Mouse (Mus musculus) heart, embryonic 11.5 days (tissue): ENCODE results near the gene Enpp7. TPM values are rescaled to one million over a fixed set of nuclear protein-coding genes. Genes with fewer than 3 reads are reported as not detected.

Experiments
- ATAC-seq: fragments of 200-750 bp; cut with Nextera tagmentation; replicated peaks from 2 replicates; pipeline ENCODE4 v1.8.0; 2017; ENCODE audit warnings: moderate library complexity; ENCODE audit not compliant: insufficient number of reproducible peaks, low FRiP score, low TSS enrichment
- H3K27ac ChIP-seq: fragments of 300-500 bp; sonication (generic); 2 replicates; pipeline ENCODE4 v1.5.1; 2014; ENCODE audit warnings: mild to moderate bottlenecking, low read depth, low read length
- H3K27me3 ChIP-seq: fragments of 300-500 bp; sonication (generic); 2 replicates; pipeline ENCODE4 v1.6.1; 2014; ENCODE audit warnings: mild to moderate bottlenecking, low read length, mixed read lengths; ENCODE audit not compliant: control insufficient read depth, insufficient read depth
- H3K36me3 ChIP-seq: fragments of 300-500 bp; sonication (generic); 2 replicates; pipeline ENCODE4 v1.6.1; 2014; ENCODE audit warnings: mild to moderate bottlenecking, low read length, moderate library complexity, mixed read lengths; ENCODE audit not compliant: control insufficient read depth, insufficient read depth
- H3K4me1 ChIP-seq: fragments of 300-500 bp; sonication (generic); 2 replicates; pipeline ENCODE4 v1.6.1; 2014; ENCODE audit warnings: low read length; ENCODE audit not compliant: control insufficient read depth, insufficient read depth
- H3K4me2 ChIP-seq: fragments of 300-500 bp; sonication (generic); 2 replicates; pipeline ENCODE4 v1.6.1; 2014; ENCODE audit warnings: mild to moderate bottlenecking, moderate library complexity
- H3K4me3 ChIP-seq: fragments of 300-500 bp; sonication (generic); 2 replicates; pipeline ENCODE4 v1.5.1; 2014; ENCODE audit warnings: low read depth, low read length
- H3K9ac ChIP-seq: fragments of 300-500 bp; sonication (generic); 2 replicates; pipeline ENCODE4 v1.6.1; 2014; ENCODE audit warnings: mild to moderate bottlenecking, low read depth, low read length, moderate library complexity
- H3K9me3 ChIP-seq: fragments of 300-500 bp; sonication (generic); replicated peaks from 2 replicates; pipeline ENCODE4 v1.6.1; 2016; ENCODE audit warnings: low read length; ENCODE audit not compliant: control insufficient read depth
- WGBS: fragments of 180-500 bp; shearing (Covaris S2); extraction: QIAGEN DNeasy Blood & Tissue Kit; methylation state at CpG from one replicate; pipeline ENCODE4 v1.1.7; 2014; ENCODE audit not compliant: insufficient replicate concordance; 5-methylcytosine and 5-hydroxymethylcytosine counted together
- polyA plus RNA-seq: library from polyadenylated mRNA; unstranded; fragments of >200 nt; fragmentation: Nextera tagmentation; extraction: Ambion mirVana; gene quantifications from 2 replicates; pipeline ENCODE4 v1.2.1, GENCODE M21; 2014

The Enpp7 gene
- polyA plus RNA-seq, 1 experiment from 2014 or later = not detected

- H3K27ac ChIP-seq = no peak overlapping the region
- H3K27me3 ChIP-seq = peaks cover 9% of the 10 kb centered on the region
- no peak overlapping the region for H3K4me3 ChIP-seq
- H3K9ac ChIP-seq = no peak overlapping the region
- no peak for ATAC-seq
- WGBS = 81% methylated on average over 5 of the region's 5 CpGs
- H3K9me3 ChIP-seq = no peaks in the 10 kb centered on the region
- no peaks in the 10 kb centered on the region for H3K36me3 ChIP-seq
- no peak overlapping the region for H3K4me2 ChIP-seq
- no peaks in the 10 kb centered on the region for H3K4me1 ChIP-seq
These were observed 24.1 kb upstream of the Enpp7 start for GRCm38 (mm10) chr11:118963926-118964325.

DNA sequence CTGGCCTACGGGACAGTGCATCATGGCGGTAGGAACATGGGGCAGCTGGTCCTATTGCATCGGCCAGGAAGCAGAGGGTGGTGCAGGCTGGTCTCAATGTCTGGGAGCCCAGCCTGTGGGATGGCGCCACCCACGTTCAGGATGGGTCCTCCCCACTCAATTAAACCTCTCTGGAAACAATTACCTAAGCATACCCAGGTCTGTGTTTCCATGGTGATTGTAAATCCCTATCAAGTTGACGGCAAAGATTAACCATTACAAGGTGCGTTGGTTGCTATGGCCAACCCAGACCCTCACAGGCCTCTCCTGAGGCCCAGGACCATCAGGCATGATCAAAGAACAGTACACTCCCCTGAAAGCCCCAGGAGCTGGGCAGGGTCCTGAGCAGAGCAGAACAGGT is 22.9 kb upstream of the Enpp7 start:
- no peaks in the 10 kb centered on the region for H3K4me1 ChIP-seq
- no peak overlapping the region for H3K4me2 ChIP-seq
- H3K36me3 ChIP-seq = no peaks in the 10 kb centered on the region
- no peak for ATAC-seq
- H3K4me3 ChIP-seq = no peak overlapping the region
- H3K9me3 ChIP-seq = no peaks in the 10 kb centered on the region
- H3K9ac ChIP-seq = no peak overlapping the region
- no peak overlapping the region for H3K27ac ChIP-seq
- H3K27me3 ChIP-seq = peaks cover 11% of the 10 kb centered on the region
- 59% methylated on average over 7 of the region's 7 CpGs for WGBS

DNA sequence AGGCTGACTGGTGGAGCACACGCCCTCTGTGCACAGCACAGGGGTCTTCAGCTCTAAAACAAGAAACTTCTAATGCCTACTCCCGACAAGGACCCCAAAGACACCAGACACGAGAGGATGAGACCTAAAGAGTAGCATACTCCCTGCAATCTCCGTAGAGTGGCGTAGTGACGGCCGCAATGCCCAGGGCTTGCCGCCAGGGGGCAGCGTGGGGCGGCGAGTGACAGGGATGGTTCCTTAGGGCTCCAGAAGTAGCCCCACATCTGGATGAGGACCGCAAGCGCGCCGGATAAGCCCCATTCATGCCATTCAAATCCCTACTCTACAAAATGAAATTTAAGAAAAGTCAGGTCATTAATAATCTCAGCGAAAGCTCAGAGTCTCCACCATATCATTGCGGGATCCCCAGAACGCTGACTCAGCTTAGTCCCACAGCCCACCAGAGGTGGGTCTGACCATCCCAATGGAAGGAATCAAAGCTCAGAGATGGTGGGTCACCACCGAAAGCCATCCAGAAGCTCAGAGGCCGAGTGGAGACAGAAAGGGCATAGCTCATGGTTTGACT is 16.4 kb upstream of the Enpp7 start:
- peaks cover 4% of the 10 kb centered on the region; the same call in 1 of the 2 replicates for H3K4me1 ChIP-seq
- WGBS = 35% methylated on average over 20 of the region's 20 CpGs
- H3K4me2 ChIP-seq = no peak overlapping the region
- no peak overlapping the region for H3K9ac ChIP-seq
- peaks cover 37% of the 10 kb centered on the region for H3K27me3 ChIP-seq
- H3K4me3 ChIP-seq = no peak overlapping the region
- ATAC-seq = no peak
- H3K27ac ChIP-seq = no peak overlapping the region
- H3K36me3 ChIP-seq = no peaks in the 10 kb centered on the region
- no peaks in the 10 kb centered on the region for H3K9me3 ChIP-seq

GRCm38 (mm10) chr11:118972431-118973377 is 15.3 kb upstream of the Enpp7 start:
- no peak overlapping the region for H3K4me3 ChIP-seq
- no peaks in the 10 kb centered on the region for H3K9me3 ChIP-seq
- ATAC-seq = no peak
- peaks cover 4% of the 10 kb centered on the region; the same call in 1 of the 2 replicates for H3K4me1 ChIP-seq
- H3K27me3 ChIP-seq = peaks cover 34% of the 10 kb centered on the region
- H3K36me3 ChIP-seq = no peaks in the 10 kb centered on the region
- H3K9ac ChIP-seq = no peak overlapping the region
- no peak overlapping the region for H3K27ac ChIP-seq
- WGBS = 35% methylated on average over 18 of the region's 18 CpGs
- H3K4me2 ChIP-seq = no peak overlapping the region

- no peak for ATAC-seq
- peaks cover 4% of the 10 kb centered on the region; the same call in 1 of the 2 replicates for H3K4me1 ChIP-seq
- no peak overlapping the region for H3K9ac ChIP-seq
- H3K36me3 ChIP-seq = no peaks in the 10 kb centered on the region
- no peak overlapping the region for H3K4me3 ChIP-seq
- no peak overlapping the region for H3K4me2 ChIP-seq
- WGBS = 77% methylated on average over 7 of the region's 7 CpGs
- peaks cover 43% of the 10 kb centered on the region for H3K27me3 ChIP-seq
- no peak overlapping the region for H3K27ac ChIP-seq
- H3K9me3 ChIP-seq = no peaks in the 10 kb centered on the region
These were observed 13.6 kb upstream of the Enpp7 start for GRCm38 (mm10) chr11:118974340-118974739.

- Histone ChIP-seq H3K27me3 (peaks cover 44% of the 10 kb centered on the region), H3K4me2 (peak overlapping the region; percentile 54), H3K27ac (no peak overlapping the region), H3K36me3 (no peaks in the 10 kb centered on the region), H3K4me1 (peaks cover 4% of the 10 kb centered on the region; the same call in 1 of the 2 replicates), H3K4me3 (peak overlapping the region; percentile 10; the same call in 1 of the 2 replicates), H3K9me3 (no peaks in the 10 kb centered on the region), H3K9ac (no peak overlapping the region)
- 1% methylated on average over 10 of the region's 10 CpGs for WGBS
- ATAC-seq = no peak
These were observed 12.6 kb upstream of the Enpp7 start for GRCm38 (mm10) chr11:118975427-118975826.

GRCm38 (mm10) chr11:118975917-118976316 is 12.1 kb upstream of the Enpp7 start:
- no peak for ATAC-seq
- H3K4me3 ChIP-seq = 0 out of 2 replicates have a peak overlapping the region, but pooled peaks have one; percentile 10
- H3K4me1 ChIP-seq = peaks cover 4% of the 10 kb centered on the region; the same call in 1 of the 2 replicates
- peak overlapping the region; percentile 54 for H3K4me2 ChIP-seq
- no peak overlapping the region for H3K27ac ChIP-seq
- 18% methylated on average over 12 of the region's 12 CpGs for WGBS
- no peaks in the 10 kb centered on the region for H3K9me3 ChIP-seq
- H3K36me3 ChIP-seq = no peaks in the 10 kb centered on the region
- H3K27me3 ChIP-seq = peaks cover 41% of the 10 kb centered on the region
- no peak overlapping the region for H3K9ac ChIP-seq

DNA sequence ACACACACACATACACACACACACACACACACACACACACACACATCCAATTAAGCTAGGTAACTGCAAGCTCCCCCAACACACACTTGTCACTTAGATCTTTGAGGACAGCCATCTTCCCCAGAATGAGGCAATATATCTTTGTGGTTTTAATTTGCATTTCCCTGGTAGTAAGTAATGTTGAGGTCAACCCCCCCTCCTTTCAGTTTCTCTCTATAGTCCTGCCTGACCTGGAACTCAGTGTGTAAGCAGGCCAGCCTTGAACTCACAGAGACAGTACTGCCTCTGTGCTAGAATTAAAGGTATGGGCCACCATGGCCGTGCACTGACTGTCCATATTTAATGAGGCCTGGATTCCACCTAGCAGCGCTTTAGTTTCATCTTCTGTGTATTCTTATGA is 7.6 kb upstream of the Enpp7 start:
- Histone ChIP-seq H3K9ac (no peak overlapping the region), H3K27me3 (peaks cover 13% of the 10 kb centered on the region), H3K4me2 (no peak overlapping the region), H3K27ac (no peak overlapping the region), H3K36me3 (no peaks in the 10 kb centered on the region), H3K4me1 (peaks cover 22% of the 10 kb centered on the region), H3K9me3 (no peaks in the 10 kb centered on the region), H3K4me3 (no peak overlapping the region)
- ATAC-seq = no peak
- WGBS = 81% methylated on average over 2 of the region's 2 CpGs
